Mouse (Mus musculus) embryonic facial prominence, embryonic 11.5 days (tissue): ENCODE results near the gene Pde4b. TPM values are rescaled to one million over a fixed set of nuclear protein-coding genes. Genes with fewer than 3 reads are reported as not detected.
A peak's percentile ranks its signal among the peaks of the same experiment; 100 is the strongest.
"Not testable (repeated sequence)": the region's sequence is repeated elsewhere in the genome, so short reads cannot be mapped to it uniquely, and the experiment has no call there.

Experiments used
- ATAC-seq: fragments of 200-750 bp; cut with Nextera tagmentation; replicated peaks from 2 replicates; pipeline ENCODE4 v1.8.0; 2017; ENCODE audit warnings: low read depth; ENCODE audit not compliant: insufficient number of reproducible peaks, low FRiP score, low TSS enrichment
- DNase-seq: peaks from one replicate; pipeline ENCODE4 v3.0.0-alpha.2; 2015; ENCODE audit warnings: low spot score
- H3K27ac ChIP-seq: fragments of 300-500 bp; sonication (generic); replicated peaks from 2 replicates; pipeline ENCODE4 v1.5.1; 2014; ENCODE audit warnings: mild to moderate bottlenecking, low read depth, low read length, control low read depth
- H3K27me3 ChIP-seq: fragments of 300-500 bp; sonication (generic); 2 replicates; pipeline ENCODE4 v1.6.1; 2014; ENCODE audit warnings: mild to moderate bottlenecking, low read length, moderate library complexity, mixed read lengths; ENCODE audit not compliant: control insufficient read depth, insufficient read depth
- H3K36me3 ChIP-seq: fragments of 300-500 bp; sonication (generic); replicated peaks from 2 replicates; pipeline ENCODE4 v1.6.1; 2014; ENCODE audit warnings: low read depth, mild to moderate bottlenecking, low read length, moderate library complexity, mixed read lengths; ENCODE audit not compliant: control insufficient read depth, insufficient read depth
- H3K4me1 ChIP-seq: fragments of 300-500 bp; sonication (generic); 2 replicates; pipeline ENCODE4 v1.6.1; 2014; ENCODE audit warnings: low read length, mixed read lengths; ENCODE audit not compliant: control insufficient read depth, insufficient read depth
- H3K4me2 ChIP-seq: fragments of 300-500 bp; sonication (generic); 2 replicates; pipeline ENCODE4 v1.6.1; 2014; ENCODE audit warnings: low read depth, mild to moderate bottlenecking, control low read depth, low read length, moderate library complexity
- H3K4me3 ChIP-seq: fragments of 300-500 bp; sonication (generic); 2 replicates; pipeline ENCODE4 v1.5.1; 2014; ENCODE audit warnings: low read depth, low read length, control low read depth
- H3K9ac ChIP-seq: fragments of 300-500 bp; sonication (generic); replicated peaks from 2 replicates; pipeline ENCODE4 v1.6.1; 2014; ENCODE audit warnings: mild to moderate bottlenecking, control low read depth, low read length
- H3K9me3 ChIP-seq: fragments of 300-500 bp; sonication (generic); replicated peaks from 2 replicates; pipeline ENCODE4 v1.6.1; 2016; ENCODE audit warnings: mild to moderate bottlenecking, low read length, inconsistent platforms, mixed read lengths; ENCODE audit not compliant: control insufficient read depth
- WGBS: fragments of 180-500 bp; shearing (Covaris S2); extraction: QIAGEN DNeasy Blood & Tissue Kit; methylation state at CpG from one replicate; pipeline ENCODE4 v1.1.7; 2014; 5-methylcytosine and 5-hydroxymethylcytosine counted together
- polyA plus RNA-seq: library from polyadenylated mRNA; unstranded; fragments of >200 nt; fragmentation: Nextera tagmentation; extraction: Ambion mirVana; gene quantifications from 2 replicates; pipeline ENCODE4 v1.2.1, GENCODE M21; 2014

Gene Pde4b
- polyA plus RNA-seq = 10.3 and 11.4 TPM in 2 replicates

DNA sequence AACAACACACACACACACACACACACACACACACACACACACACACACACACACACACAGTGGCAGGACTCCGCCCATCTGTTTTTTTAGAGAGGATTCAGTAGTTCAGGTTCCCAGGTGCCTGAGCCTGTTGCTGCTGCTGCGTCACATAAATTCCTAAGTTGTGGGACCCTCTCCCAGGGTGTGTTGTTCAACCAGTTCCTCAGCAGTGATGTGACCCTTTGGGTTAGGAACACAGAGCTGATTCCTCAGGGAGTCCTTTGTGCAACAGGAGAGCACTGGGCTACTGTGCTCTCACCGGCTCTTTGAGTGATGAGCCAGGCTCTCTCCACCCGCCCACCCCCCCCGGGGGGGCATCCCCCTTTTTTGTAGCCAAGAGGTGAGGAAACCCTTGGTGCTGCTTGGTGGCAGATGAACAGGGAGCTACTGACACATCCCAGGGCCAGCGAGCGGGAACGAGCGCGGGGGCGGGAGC, at the start of gene Pde4b:
Gene Pde4b (plus strand): TSS at position 453 of the 475 bp plus-strand sequence.
- Histone ChIP-seq H3K4me3 (peak within 1 kb of the TSS; percentile 45), H3K9me3 (no peaks in the 10 kb centered on the region), H3K4me1 (no peaks in the 10 kb centered on the region; the same call in 1 of the 2 replicates), H3K4me2 (peak within 1 kb of the TSS; percentile 93), H3K9ac (peak within 1 kb of the TSS; percentile 37), H3K27me3 (peaks cover 10% of the 10 kb centered on the region; the same call in 1 of the 2 replicates), H3K27ac (no peak within 1 kb of the TSS), H3K36me3 (no peaks in the 10 kb centered on the region)
- ATAC-seq (peak; percentile 73), DNase-seq (peak; percentile 26)
- 10% methylated on average over 11 of the region's 11 CpGs for WGBS

DNA sequence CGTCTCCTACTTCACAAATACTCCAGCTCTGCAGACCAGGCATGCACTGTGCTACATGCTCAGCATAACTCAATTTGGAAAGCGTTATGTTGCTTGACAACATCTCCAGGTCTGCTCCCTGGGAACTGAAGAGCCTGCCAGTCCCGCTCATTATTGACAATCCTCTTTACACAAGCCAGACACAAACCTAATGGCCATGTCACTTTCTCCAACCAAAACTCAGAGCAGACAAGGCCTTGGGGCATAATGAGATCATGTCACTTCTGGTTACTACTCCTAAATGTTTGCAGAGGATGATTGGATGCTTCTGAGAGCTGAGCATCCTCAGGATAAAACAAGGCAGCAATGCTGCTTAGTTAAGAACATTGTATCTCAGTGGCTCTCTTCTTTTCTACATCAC, 47.2 kb upstream of the Pde4b start:
- 67% methylated on average over 3 of the region's 3 CpGs for WGBS
- no peaks in the 10 kb centered on the region for H3K9me3 ChIP-seq
- no peaks in the 10 kb centered on the region for H3K27me3 ChIP-seq
- H3K4me2 ChIP-seq = no peak overlapping the region
- no peak overlapping the region for H3K4me3 ChIP-seq
- no peaks in the 10 kb centered on the region for H3K4me1 ChIP-seq
- H3K9ac ChIP-seq = no peak overlapping the region
- no peak overlapping the region for H3K27ac ChIP-seq
- H3K36me3 ChIP-seq = no peaks in the 10 kb centered on the region
- DNase-seq = no peak
- ATAC-seq = no peak

DNA sequence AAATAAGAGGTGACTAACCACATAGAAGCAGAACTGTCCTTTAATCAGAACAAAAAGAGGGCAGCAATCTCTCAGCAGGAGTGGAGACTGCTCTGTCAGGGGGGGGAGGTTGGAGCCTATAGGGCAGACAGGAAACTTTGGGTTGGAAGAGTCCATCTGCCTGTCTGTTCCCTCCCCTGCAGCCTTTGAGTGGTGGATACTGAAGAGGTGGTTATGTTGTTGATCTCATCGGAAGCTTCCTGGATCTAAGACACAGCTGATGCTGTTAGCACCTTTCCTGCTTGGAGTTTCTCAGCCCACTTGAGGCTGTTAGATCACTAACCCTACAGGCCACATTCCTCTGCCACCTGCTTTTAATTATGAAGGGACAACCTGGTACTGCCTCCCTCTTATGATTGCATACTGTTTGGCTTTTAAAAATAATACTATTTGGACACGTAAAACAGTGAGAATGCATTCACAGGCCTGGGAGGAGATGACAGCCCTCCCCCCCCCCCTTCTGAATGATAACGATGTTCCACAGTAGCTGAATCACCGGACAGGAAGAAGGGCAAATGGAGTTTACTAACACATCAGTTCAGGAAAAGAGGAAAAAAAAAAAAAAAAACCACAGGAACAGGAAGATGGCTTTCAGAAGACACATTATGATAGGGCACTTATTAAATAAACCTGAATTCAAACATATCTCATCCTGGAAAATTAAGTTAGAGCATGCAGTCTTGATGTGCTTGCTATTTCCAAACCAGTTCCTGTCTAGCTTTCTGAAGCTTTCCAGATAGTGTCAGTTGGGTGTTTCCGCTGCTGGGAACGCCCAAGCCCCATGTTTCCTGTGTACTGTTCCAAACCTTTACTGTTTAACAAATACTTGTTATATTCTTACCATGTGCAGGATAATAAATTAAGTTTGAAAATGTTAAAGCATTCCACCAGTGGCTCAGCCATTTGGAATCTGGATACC, 41.9 kb upstream of the Pde4b start:
- no peaks in the 10 kb centered on the region for H3K4me1 ChIP-seq
- H3K4me2 ChIP-seq = no peak overlapping the region
- no peak for ATAC-seq
- H3K9ac ChIP-seq = no peak overlapping the region
- no peaks in the 10 kb centered on the region for H3K27me3 ChIP-seq
- H3K4me3 ChIP-seq = no peak overlapping the region
- no peaks in the 10 kb centered on the region for H3K36me3 ChIP-seq
- H3K27ac ChIP-seq = no peak overlapping the region
- H3K9me3 ChIP-seq = no peaks in the 10 kb centered on the region
- DNase-seq = peak; percentile 38
- WGBS = 57% methylated on average over 6 of the region's 6 CpGs

DNA sequence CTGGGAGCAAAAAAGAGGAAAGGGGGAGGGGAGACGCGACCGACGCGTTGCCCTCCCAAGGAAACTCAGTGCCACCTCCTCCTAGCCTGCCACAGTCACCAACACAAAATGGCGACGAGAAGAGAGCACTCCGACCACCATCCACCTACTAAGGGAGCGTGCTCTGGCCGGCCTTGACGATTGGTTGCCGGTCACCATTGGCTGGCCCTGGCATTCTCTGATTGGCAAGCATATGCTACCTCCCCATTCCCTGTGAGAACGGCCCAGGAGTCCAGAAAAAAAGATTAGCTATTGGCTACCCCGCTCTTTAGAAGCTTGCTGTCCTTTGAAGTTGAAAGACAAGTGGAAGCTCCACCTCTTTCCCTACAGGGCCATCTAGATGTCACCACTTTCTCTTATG, 38.0 kb upstream of the Pde4b start:
- H3K9me3 ChIP-seq, DNase-seq, H3K27me3 ChIP-seq, H3K4me3 ChIP-seq, H3K4me1 ChIP-seq, ATAC-seq, H3K36me3 ChIP-seq, H3K27ac ChIP-seq, H3K4me2 ChIP-seq, H3K9ac ChIP-seq: not testable (repeated sequence)
- WGBS = 81% methylated on average over 14 of the region's 14 CpGs

DNA sequence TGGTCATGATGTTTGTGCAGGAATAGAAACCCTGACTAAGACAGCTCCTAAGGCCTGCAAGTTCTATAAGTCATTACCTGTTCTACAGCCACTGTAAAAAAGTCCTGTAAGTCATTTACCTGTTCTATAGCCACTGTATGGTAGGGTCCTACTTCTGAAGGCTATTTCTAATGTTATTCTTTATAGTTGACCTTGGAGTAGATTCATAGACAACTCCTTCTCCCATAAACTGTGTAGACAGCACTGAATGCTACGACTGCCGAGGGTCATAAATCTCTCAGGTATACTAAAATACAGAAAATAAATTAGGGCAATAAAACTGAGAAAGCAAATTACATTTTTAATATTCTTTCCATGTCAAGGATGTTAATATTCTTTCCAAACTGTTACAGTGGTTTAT, 26.0 kb upstream of the Pde4b start:
- Histone ChIP-seq H3K4me2 (no peak overlapping the region), H3K27ac (no peak overlapping the region), H3K27me3 (no peaks in the 10 kb centered on the region), H3K9me3 (no peaks in the 10 kb centered on the region), H3K36me3 (no peaks in the 10 kb centered on the region), H3K4me1 (no peaks in the 10 kb centered on the region), H3K4me3 (no peak overlapping the region), H3K9ac (no peak overlapping the region)
- 96% methylated on average over 2 of the region's 2 CpGs for WGBS
- DNase-seq (no peak), ATAC-seq (no peak)

DNA sequence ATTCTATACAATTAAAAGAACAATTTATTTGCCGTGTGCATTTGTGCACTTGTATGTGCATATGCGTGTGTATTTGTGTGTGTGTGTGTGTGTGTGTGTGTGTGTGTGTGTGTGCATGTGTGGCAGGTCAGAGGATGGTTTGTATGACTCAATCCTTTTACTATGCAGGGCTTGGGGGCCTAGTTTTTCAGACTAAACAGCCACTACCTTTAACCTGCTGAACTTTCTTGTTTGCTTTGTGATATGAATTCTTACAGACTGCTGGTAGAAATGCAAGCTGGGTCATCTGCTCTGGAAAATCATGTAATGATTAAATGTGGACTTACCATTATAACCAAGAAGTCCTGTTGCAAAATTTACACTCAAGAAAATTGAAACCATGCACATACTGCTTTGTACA, 18.0 kb upstream of the Pde4b start:
- Histone ChIP-seq H3K9me3 (no peaks in the 10 kb centered on the region), H3K36me3 (no peaks in the 10 kb centered on the region), H3K27ac (no peak overlapping the region), H3K4me2 (no peak overlapping the region), H3K27me3 (no peaks in the 10 kb centered on the region), H3K4me3 (no peak overlapping the region), H3K4me1 (no peaks in the 10 kb centered on the region), H3K9ac (no peak overlapping the region)
- WGBS = 85% methylated on average over 2 of the region's 2 CpGs
- DNase-seq = no peak
- no peak for ATAC-seq

DNA sequence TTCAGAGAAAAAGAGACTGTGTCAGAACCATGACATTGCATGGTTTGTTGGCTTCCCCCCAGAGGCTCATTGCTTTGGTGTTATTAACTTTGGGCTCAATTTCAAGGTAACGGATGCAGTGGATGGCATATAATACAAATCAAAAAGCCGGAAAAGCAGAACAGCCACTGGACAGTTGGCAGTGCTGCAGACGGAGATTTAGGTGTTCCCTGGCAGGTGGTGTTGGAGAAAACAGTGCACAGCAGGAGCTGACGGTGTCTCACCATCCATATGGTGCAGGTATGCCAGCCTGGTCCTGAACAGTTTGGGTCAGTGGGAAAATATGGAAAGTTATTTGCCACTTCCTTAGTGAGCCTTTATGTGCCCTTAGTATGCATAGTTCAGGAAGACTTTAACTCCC, 1.0 kb upstream of the Pde4b start:
- no peak overlapping the region for H3K9ac ChIP-seq
- H3K36me3 ChIP-seq = no peaks in the 10 kb centered on the region
- H3K27ac ChIP-seq = no peak overlapping the region
- ATAC-seq (no peak), DNase-seq (no peak)
- whole genome bisulfite sequencing = 78% methylated on average over 4 of the region's 4 CpGs
- H3K27me3 ChIP-seq = peaks cover 10% of the 10 kb centered on the region; the same call in 1 of the 2 replicates
- no peaks in the 10 kb centered on the region for H3K9me3 ChIP-seq
- no peaks in the 10 kb centered on the region; the same call in 1 of the 2 replicates for H3K4me1 ChIP-seq
- H3K4me2 ChIP-seq = no peak overlapping the region
- H3K4me3 ChIP-seq = no peak overlapping the region
